Mouse (Mus musculus) embryonic facial prominence, embryonic 14.5 days (tissue): ENCODE measurements around the gene Scarb2. TPM values are rescaled to one million over a fixed set of nuclear protein-coding genes. Genes with fewer than 3 reads are reported as not detected.

Source experiments
- ATAC-seq: fragments of 200-750 bp; cut with Nextera tagmentation; 2 replicates; pipeline ENCODE4 v1.8.0; 2017; ENCODE audit warnings: low read depth, moderate number of reproducible peaks, moderate TSS enrichment
- DNase-seq: peaks from one replicate; pipeline ENCODE4 v3.0.0-alpha.2; 2015; ENCODE audit warnings: low spot score
- H3K27ac ChIP-seq: fragments of 300-500 bp; sonication (generic); replicated peaks from 2 replicates; pipeline ENCODE4 v1.5.1; 2014; ENCODE audit warnings: low read depth, mild to moderate bottlenecking, low read length, moderate library complexity
- H3K27me3 ChIP-seq: fragments of 300-500 bp; sonication (generic); replicated peaks from 2 replicates; pipeline ENCODE4 v1.6.1; 2014; ENCODE audit warnings: low read length; ENCODE audit not compliant: control insufficient read depth, insufficient read depth
- H3K36me3 ChIP-seq: fragments of 300-500 bp; sonication (generic); 2 replicates; pipeline ENCODE4 v1.6.1; 2014; ENCODE audit warnings: low read length, mixed read lengths; ENCODE audit not compliant: control insufficient read depth, insufficient read depth
- H3K4me1 ChIP-seq: fragments of 300-500 bp; sonication (generic); 2 replicates; pipeline ENCODE4 v1.6.1; 2014; ENCODE audit warnings: antibody characterized with exemption, low read length; ENCODE audit not compliant: control insufficient read depth, insufficient read depth
- H3K4me2 ChIP-seq: fragments of 300-500 bp; sonication (generic); 2 replicates; pipeline ENCODE4 v1.6.1; 2014; ENCODE audit warnings: low read depth, mild to moderate bottlenecking, low read length, moderate library complexity, mixed read lengths
- H3K4me3 ChIP-seq: fragments of 300-500 bp; sonication (generic); 2 replicates; pipeline ENCODE4 v1.5.1; 2014; ENCODE audit warnings: low read depth, mild to moderate bottlenecking, low read length
- H3K9ac ChIP-seq: fragments of 300-500 bp; sonication (generic); 2 replicates; pipeline ENCODE4 v1.6.1; 2014; ENCODE audit warnings: low read depth, mild to moderate bottlenecking, low read length, moderate library complexity, mixed read lengths
- H3K9me3 ChIP-seq: fragments of 300-500 bp; sonication (generic); 2 replicates; pipeline ENCODE4 v1.6.1; 2016; ENCODE audit warnings: low read length; ENCODE audit not compliant: control insufficient read depth
- WGBS: fragments of 180-500 bp; shearing (Covaris S2); extraction: QIAGEN DNeasy Blood & Tissue Kit; methylation state at CpG from one replicate; pipeline ENCODE4 v1.1.7; 2014; 5-methylcytosine and 5-hydroxymethylcytosine counted together
- microRNA-seq: library from miRNA; unstranded; fragments of <30 nt; microRNA quantifications from one replicate; pipeline ENCODE4, GENCODE M21; 2016; ENCODE audit warnings: borderline number of aligned reads
- polyA plus RNA-seq: library from polyadenylated mRNA; unstranded; fragments of >200 nt; fragmentation: Nextera tagmentation; extraction: Ambion mirVana; gene quantifications from 2 replicates; pipeline ENCODE4 v1.2.1, GENCODE M21; 2014

Gene Scarb2
- polyA plus RNA-seq, 1 experiment from 2014 or later: 11.4 TPM

DNA sequence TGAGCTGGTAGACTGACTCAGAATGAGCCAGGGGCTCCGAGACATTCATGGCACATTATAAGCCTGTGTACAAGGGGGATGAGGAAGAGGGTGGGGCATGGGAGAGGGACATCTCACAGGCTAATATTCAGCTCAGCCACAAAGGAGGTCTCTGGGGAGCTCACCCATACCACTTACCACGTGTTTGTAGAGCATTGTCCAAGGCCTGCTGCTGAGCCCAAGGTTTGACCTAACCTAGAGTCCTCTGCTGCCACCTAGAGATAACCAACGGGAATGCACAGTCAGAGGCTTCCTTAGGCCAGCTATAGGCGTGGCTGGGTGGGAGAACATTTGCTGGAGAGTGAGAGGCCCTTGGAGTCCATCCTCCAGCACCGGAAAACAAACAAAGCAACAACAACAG lies 108.5 kb downstream of the Scarb2 start:
- Histone ChIP-seq H3K36me3 (no peaks in the 10 kb centered on the region), H3K4me1 (no peaks in the 10 kb centered on the region), H3K9me3 (no peaks in the 10 kb centered on the region), H3K4me2 (no peak overlapping the region), H3K9ac (no peak overlapping the region), H3K27me3 (peaks cover 10% of the 10 kb centered on the region), H3K4me3 (no peak overlapping the region), H3K27ac (no peak overlapping the region)
- WGBS: 24% methylated on average over 5 of the region's 5 CpGs
- DNase-seq (peak; percentile 89), ATAC-seq (peak; percentile 84)

DNA sequence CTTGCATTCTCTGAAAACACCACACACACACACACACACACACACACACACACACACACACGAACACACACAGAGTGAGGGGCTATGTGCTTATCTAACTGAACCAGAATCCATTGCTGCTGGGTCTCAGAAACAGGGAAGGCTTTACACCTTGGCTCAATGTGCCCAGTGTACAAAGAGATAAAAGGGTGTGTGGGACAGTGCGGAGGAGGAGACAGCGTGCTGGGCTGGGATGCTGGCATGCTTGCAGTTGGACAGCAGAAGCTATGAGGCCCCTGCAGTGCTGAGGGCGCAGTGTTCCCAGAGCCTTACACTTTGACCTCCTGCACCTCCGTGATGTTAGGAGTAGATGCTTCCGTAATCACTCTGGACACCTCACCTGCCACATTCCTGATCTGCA lies 110.2 kb downstream of the Scarb2 start:
- H3K9ac ChIP-seq: no peak overlapping the region
- no peak overlapping the region for H3K4me2 ChIP-seq
- H3K9me3 ChIP-seq: no peaks in the 10 kb centered on the region
- no peak overlapping the region for H3K4me3 ChIP-seq
- no peak overlapping the region for H3K27ac ChIP-seq
- peaks cover 24% of the 10 kb centered on the region for H3K27me3 ChIP-seq
- no peak for DNase-seq
- 75% methylated on average over 6 of the region's 6 CpGs for WGBS
- no peak for ATAC-seq
- H3K36me3 ChIP-seq: no peaks in the 10 kb centered on the region
- no peaks in the 10 kb centered on the region for H3K4me1 ChIP-seq

DNA sequence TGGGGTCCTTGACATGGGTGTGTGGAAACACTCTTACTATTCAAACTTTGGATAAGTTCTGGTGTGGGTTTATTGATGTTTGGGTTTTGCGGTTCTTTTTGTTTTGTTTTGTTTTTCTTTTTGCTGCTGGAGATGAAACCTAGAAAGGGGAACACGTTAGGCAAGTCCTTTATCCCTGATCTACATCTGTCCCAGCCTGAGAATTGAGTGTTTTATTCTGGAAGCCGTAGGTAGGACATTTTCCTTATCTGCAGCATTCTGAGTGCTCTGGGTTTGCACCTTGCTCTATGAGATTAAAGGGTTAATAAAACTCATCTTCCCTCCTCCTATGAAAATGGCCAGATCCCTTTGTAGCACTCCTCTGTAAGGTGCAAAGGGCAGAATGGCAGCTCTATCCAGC lies 110.9 kb downstream of the Scarb2 start:
- WGBS: 86% methylated on average over 3 of the region's 3 CpGs
- Histone ChIP-seq H3K9ac (no peak overlapping the region), H3K4me3 (no peak overlapping the region), H3K27ac (no peak overlapping the region), H3K9me3 (no peaks in the 10 kb centered on the region), H3K27me3 (peaks cover 32% of the 10 kb centered on the region), H3K4me2 (no peak overlapping the region), H3K36me3 (no peaks in the 10 kb centered on the region), H3K4me1 (no peaks in the 10 kb centered on the region)
- no peak for DNase-seq
- no peak for ATAC-seq

DNA sequence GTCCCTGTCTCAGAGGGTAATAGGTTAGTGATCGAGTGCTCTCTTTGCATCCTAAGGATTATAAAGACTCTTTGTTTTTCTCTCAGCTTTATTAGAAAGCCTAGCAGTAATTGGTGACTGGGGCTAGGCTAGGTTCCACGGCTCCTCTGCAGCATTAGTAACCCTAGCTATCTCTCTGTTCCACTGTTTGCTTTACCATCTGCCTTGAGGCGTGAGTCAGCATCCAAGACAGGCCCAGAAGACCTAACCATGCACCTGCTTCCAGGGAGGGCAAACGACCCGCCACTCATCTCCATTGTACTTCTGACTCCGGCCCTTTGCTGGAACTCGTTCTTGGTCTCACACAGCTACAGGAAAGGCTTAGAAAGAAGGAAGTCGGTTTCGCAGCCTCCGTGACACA lies 112.8 kb downstream of the Scarb2 start:
- Histone ChIP-seq H3K4me3 (no peak overlapping the region), H3K36me3 (no peaks in the 10 kb centered on the region), H3K4me2 (no peak overlapping the region), H3K9ac (no peak overlapping the region), H3K27ac (no peak overlapping the region), H3K9me3 (no peaks in the 10 kb centered on the region), H3K4me1 (no peaks in the 10 kb centered on the region), H3K27me3 (peaks cover 33% of the 10 kb centered on the region)
- ATAC-seq (no peak), DNase-seq (no peak)
- WGBS: 59% methylated on average over 10 of the region's 10 CpGs

- H3K9me3 ChIP-seq: no peaks in the 10 kb centered on the region
- no peaks in the 10 kb centered on the region for H3K4me1 ChIP-seq
- H3K27me3 ChIP-seq: peaks cover 33% of the 10 kb centered on the region
- no peak overlapping the region for H3K9ac ChIP-seq
- DNase-seq (no peak), ATAC-seq (no peak)
- H3K4me2 ChIP-seq: peak overlapping the region; percentile 48
- H3K36me3 ChIP-seq: no peaks in the 10 kb centered on the region
- WGBS: 47% methylated on average over 18 of the region's 18 CpGs
- H3K4me3 ChIP-seq: peak overlapping the region; percentile 25
- no peak overlapping the region for H3K27ac ChIP-seq
Observed at GRCm38 (mm10) chr5:92392542-92392941, 114.1 kb downstream of the Scarb2 start.

Small RNA genes within 50 kb of the gene (microRNA-seq; reads per million reads assigned to microRNA genes)
- not detected for gene Mir6415

Other genes starting within 250 kb of the Scarb2 start
- 15.1 and 17.4 TPM in 2 replicates for gene Naaa, start 228.7 kb downstream of the Scarb2 start, polyA plus RNA-seq
- gene Sdad1, start 196.4 kb downstream of the Scarb2 start, polyA plus RNA-seq: 37.4 and 38.8 TPM in 2 replicates
- 0.21 and 0.22 TPM in 2 replicates for gene Cxcl9, start 178.8 kb downstream of the Scarb2 start, polyA plus RNA-seq
- gene Art3, start 175.0 kb downstream of the Scarb2 start, polyA plus RNA-seq: 6.6 and 10.3 TPM in 2 replicates
- gene Cxcl10, start 157.9 kb downstream of the Scarb2 start, polyA plus RNA-seq: 0.89 and 1.9 TPM in 2 replicates
- 39.8 and 43.9 TPM in 2 replicates for gene Nup54, start 71.6 kb downstream of the Scarb2 start, polyA plus RNA-seq
- 0.71 and 2.3 TPM in 2 replicates for gene Fam47e, start 48.2 kb upstream of the Scarb2 start, polyA plus RNA-seq
- 48.2 and 68.2 TPM in 2 replicates for gene Stbd1, start 96.2 kb upstream of the Scarb2 start, polyA plus RNA-seq
- 0.88 and 1.4 TPM in 2 replicates for gene Ccdc158, start 168.4 kb upstream of the Scarb2 start, polyA plus RNA-seq
- 3.4 and 4.4 TPM in 2 replicates for gene Shroom3, start 176.6 kb upstream of the Scarb2 start, polyA plus RNA-seq